Mouse (Mus musculus): Measurements from ENCODE around the gene Myl6b. TPM values are rescaled to one million over a fixed set of nuclear protein-coding genes. Genes with fewer than 3 reads are reported as not detected.

Gene Myl6b
- polyA plus RNA-seq, 1 experiment from 2014 or later, result 4.1 TPM

GRCm38 (mm10) chr10:128490232-128490631 is 8.3 kb downstream of the Myl6b start:
- Histone ChIP-seq H3K9ac (peak overlapping the region; percentile 43; the same call in 1 of the 2 replicates), H3K27me3 (no peaks in the 10 kb centered on the region), H3K27ac (replicated peaks) (0 out of 2 replicates have a peak overlapping the region, but pooled peaks have one; percentile 23), H3K9me3 (no peaks in the 10 kb centered on the region), H3K36me3 (peaks cover 65% of the 10 kb centered on the region), H3K4me2 (no peak overlapping the region), H3K4me3 (no peak overlapping the region), H3K4me1 (replicated peaks) (peaks cover 39% of the 10 kb centered on the region)
- WGBS, result 74% methylated on average over 5 of the region's 5 CpGs
- ATAC-seq (ENCODE audit: low read depth), result no peak

- 67% methylated on average over 4 of the region's 4 CpGs for WGBS
- H3K4me3 ChIP-seq, result no peak overlapping the region
These were observed 8.7 kb downstream of the Myl6b start for GRCm38 (mm10) chr10:128489785-128490184.

GRCm38 (mm10) chr10:128489380-128489779 is 9.1 kb downstream of the Myl6b start:
- Histone ChIP-seq H3K9me3 (no peaks in the 10 kb centered on the region), H3K36me3 (peaks cover 73% of the 10 kb centered on the region), H3K4me2 (no peak overlapping the region), H3K9ac (no peak overlapping the region), H3K4me1 (replicated peaks) (peaks cover 30% of the 10 kb centered on the region), H3K27ac (replicated peaks) (no peak overlapping the region; the same call in 1 of the 2 replicates), H3K27me3 (no peaks in the 10 kb centered on the region), H3K4me3 (no peak overlapping the region)
- 70% methylated on average over 5 of the region's 5 CpGs for WGBS
- no peak for ATAC-seq (ENCODE audit: low read depth)

More at GRCm38 (mm10) chr10:128489785-128490184, 8.7 kb downstream of the Myl6b start:
- Histone ChIP-seq H3K4me1 (replicated peaks) (peaks cover 34% of the 10 kb centered on the region), H3K4me2 (no peak overlapping the region), H3K9me3 (no peaks in the 10 kb centered on the region), H3K36me3 (peaks cover 69% of the 10 kb centered on the region), H3K27ac (replicated peaks) (peak overlapping the region; percentile 23; the same call in 1 of the 2 replicates), H3K27me3 (no peaks in the 10 kb centered on the region), H3K9ac (peak overlapping the region; percentile 43; the same call in 1 of the 2 replicates)
- ATAC-seq (ENCODE audit: low read depth), result no peak

- peaks cover 29% of the 10 kb centered on the region for H3K4me1 ChIP-seq (replicated peaks)
- peaks cover 79% of the 10 kb centered on the region for H3K36me3 ChIP-seq
- no peak overlapping the region for H3K4me3 ChIP-seq
- H3K27me3 ChIP-seq, result no peaks in the 10 kb centered on the region
- H3K4me2 ChIP-seq, result no peak overlapping the region
- no peak for ATAC-seq (ENCODE audit: low read depth)
- WGBS, result 80% methylated on average over 4 of the region's 4 CpGs
- no peak overlapping the region for H3K9ac ChIP-seq
- H3K27ac ChIP-seq (replicated peaks), result no peak overlapping the region
- no peaks in the 10 kb centered on the region for H3K9me3 ChIP-seq
These were observed 9.7 kb downstream of the Myl6b start for GRCm38 (mm10) chr10:128488776-128489175.

GRCm38 (mm10) chr10:128487861-128488712 is 10.4 kb downstream of the Myl6b start:
- no peak overlapping the region for H3K4me3 ChIP-seq
- H3K4me2 ChIP-seq, result no peak overlapping the region
- no peak overlapping the region for H3K9ac ChIP-seq
- H3K36me3 ChIP-seq, result peaks cover 86% of the 10 kb centered on the region
- no peak for ATAC-seq (ENCODE audit: low read depth)
- H3K27ac ChIP-seq (replicated peaks), result no peak overlapping the region
- H3K9me3 ChIP-seq, result no peaks in the 10 kb centered on the region
- WGBS, result 90% methylated on average over 22 of the region's 22 CpGs
- H3K27me3 ChIP-seq, result no peaks in the 10 kb centered on the region
- H3K4me1 ChIP-seq (replicated peaks), result peaks cover 29% of the 10 kb centered on the region

GRCm38 (mm10) chr10:128486370-128486769 is 12.1 kb downstream of the Myl6b start:
- ATAC-seq (ENCODE audit: low read depth), result no peak
- no peaks in the 10 kb centered on the region for H3K27me3 ChIP-seq
- no peak overlapping the region for H3K27ac ChIP-seq (replicated peaks)
- H3K9ac ChIP-seq, result no peak overlapping the region
- peaks cover 13% of the 10 kb centered on the region for H3K4me1 ChIP-seq (replicated peaks)
- WGBS, result 93% methylated on average over 7 of the region's 7 CpGs
- no peaks in the 10 kb centered on the region for H3K9me3 ChIP-seq
- no peak overlapping the region for H3K4me3 ChIP-seq
- H3K36me3 ChIP-seq, result peaks cover 97% of the 10 kb centered on the region
- H3K4me2 ChIP-seq, result no peak overlapping the region

- Histone ChIP-seq H3K4me1 (replicated peaks) (no peaks in the 10 kb centered on the region), H3K27ac (replicated peaks) (no peak overlapping the region), H3K9me3 (no peaks in the 10 kb centered on the region), H3K9ac (no peak overlapping the region), H3K36me3 (peaks cover 96% of the 10 kb centered on the region), H3K4me3 (no peak overlapping the region), H3K27me3 (no peaks in the 10 kb centered on the region), H3K4me2 (no peak overlapping the region)
- 85% methylated on average over 12 of the region's 12 CpGs for WGBS
- no peak for ATAC-seq (ENCODE audit: low read depth)
These were observed 24.1 kb downstream of the Myl6b start for GRCm38 (mm10) chr10:128474366-128474765.

GRCm38 (mm10) chr10:128460270-128460630 is 38.2 kb downstream of the Myl6b start:
- Histone ChIP-seq H3K4me2 (peak overlapping the region; percentile 87), H3K36me3 (peaks cover 39% of the 10 kb centered on the region), H3K27ac (replicated peaks) (peak overlapping the region; percentile 96), H3K4me1 (replicated peaks) (peaks cover 14% of the 10 kb centered on the region), H3K9me3 (no peaks in the 10 kb centered on the region), H3K27me3 (no peaks in the 10 kb centered on the region), H3K4me3 (peak overlapping the region; percentile 66), H3K9ac (peak overlapping the region; percentile 94)
- no peak for ATAC-seq (ENCODE audit: low read depth)
- WGBS, result 1% methylated on average over 5 of the region's 5 CpGs

- ATAC-seq (ENCODE audit: low read depth), result peak; percentile 49
- H3K9me3 ChIP-seq, result no peaks in the 10 kb centered on the region
- peak overlapping the region; percentile 66 for H3K4me3 ChIP-seq
- H3K27ac ChIP-seq (replicated peaks), result peak overlapping the region; percentile 96
- H3K4me1 ChIP-seq (replicated peaks), result peaks cover 14% of the 10 kb centered on the region
- H3K36me3 ChIP-seq, result peaks cover 33% of the 10 kb centered on the region
- WGBS, result under 1% methylated on average over 28 of the region's 67 CpGs
- peak overlapping the region; percentile 87 for H3K4me2 ChIP-seq
- no peaks in the 10 kb centered on the region for H3K27me3 ChIP-seq
- H3K9ac ChIP-seq, result peak overlapping the region; percentile 94
These were observed 38.8 kb downstream of the Myl6b start for GRCm38 (mm10) chr10:128459409-128460269.

- peak within 1 kb of the TSS; percentile 96 for H3K27ac ChIP-seq (replicated peaks)
- WGBS, result under 1% methylated on average over 81 of the region's 86 CpGs
- peak within 1 kb of the TSS; percentile 87 for H3K4me2 ChIP-seq
- H3K4me3 ChIP-seq, result peak within 1 kb of the TSS; percentile 66
- H3K9me3 ChIP-seq, result no peaks in the 10 kb centered on the region
- H3K9ac ChIP-seq, result peak within 1 kb of the TSS; percentile 94
- H3K27me3 ChIP-seq, result no peaks in the 10 kb centered on the region
- H3K36me3 ChIP-seq, result peaks cover 25% of the 10 kb centered on the region
- ATAC-seq (ENCODE audit: low read depth), result peak; percentile 74
- peaks cover 14% of the 10 kb centered on the region for H3K4me1 ChIP-seq (replicated peaks)
These were observed 39.6 kb downstream of the Myl6b start, which contains the start of gene Smarcc2 for GRCm38 (mm10) chr10:128458719-128459408. TSS of gene Smarcc2 (plus strand) at chr10:128459248.

- Histone ChIP-seq H3K4me1 (replicated peaks) (peaks cover 14% of the 10 kb centered on the region), H3K27ac (replicated peaks) (peak overlapping the region; percentile 96), H3K4me2 (peak overlapping the region; percentile 87), H3K9me3 (no peaks in the 10 kb centered on the region), H3K4me3 (peak overlapping the region; percentile 66), H3K36me3 (peaks cover 20% of the 10 kb centered on the region), H3K27me3 (no peaks in the 10 kb centered on the region), H3K9ac (peak overlapping the region; percentile 94)
- 2% methylated on average over 29 of the region's 29 CpGs for WGBS
- ATAC-seq (ENCODE audit: low read depth), result peak; percentile 75
These were observed 40.2 kb downstream of the Myl6b start for GRCm38 (mm10) chr10:128458348-128458718.

Measured in neural tube, embryonic 13.5 days (tissue).